Mouse (Mus musculus) forelimb bud, embryonic 11.5 days (tissue): ENCODE measurements around the gene Tesk1.

Source experiments
- DNase-seq: peaks from one replicate; pipeline ENCODE4 v3.0.0-alpha.2; 2012; ENCODE audit warnings: low read depth, low spot score

Gene Tesk1

DNA sequence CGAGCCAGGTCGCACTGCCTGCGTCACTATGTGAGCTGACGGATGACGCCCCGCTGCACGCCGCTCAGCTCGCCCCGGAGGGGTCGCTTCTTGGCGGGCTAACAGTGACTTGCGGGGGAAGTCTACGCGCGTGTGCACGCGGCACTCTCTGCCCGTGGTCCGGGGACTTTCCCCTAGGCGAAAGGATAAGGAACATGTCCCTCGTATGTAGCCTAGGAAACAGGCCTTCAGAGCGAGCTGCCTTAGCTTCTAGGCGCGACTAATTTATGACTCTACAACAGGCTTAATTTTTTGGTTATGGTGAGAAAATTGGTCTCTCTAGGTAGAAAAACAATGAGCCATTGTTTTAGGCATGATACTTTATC, 51.1 kb downstream of the Tesk1 start, which contains the start of gene Ccdc107:
Gene Ccdc107 (plus strand): TSS at position 80 of the 365 bp plus-strand sequence.
- DNase-seq: peak; percentile 96

DNA sequence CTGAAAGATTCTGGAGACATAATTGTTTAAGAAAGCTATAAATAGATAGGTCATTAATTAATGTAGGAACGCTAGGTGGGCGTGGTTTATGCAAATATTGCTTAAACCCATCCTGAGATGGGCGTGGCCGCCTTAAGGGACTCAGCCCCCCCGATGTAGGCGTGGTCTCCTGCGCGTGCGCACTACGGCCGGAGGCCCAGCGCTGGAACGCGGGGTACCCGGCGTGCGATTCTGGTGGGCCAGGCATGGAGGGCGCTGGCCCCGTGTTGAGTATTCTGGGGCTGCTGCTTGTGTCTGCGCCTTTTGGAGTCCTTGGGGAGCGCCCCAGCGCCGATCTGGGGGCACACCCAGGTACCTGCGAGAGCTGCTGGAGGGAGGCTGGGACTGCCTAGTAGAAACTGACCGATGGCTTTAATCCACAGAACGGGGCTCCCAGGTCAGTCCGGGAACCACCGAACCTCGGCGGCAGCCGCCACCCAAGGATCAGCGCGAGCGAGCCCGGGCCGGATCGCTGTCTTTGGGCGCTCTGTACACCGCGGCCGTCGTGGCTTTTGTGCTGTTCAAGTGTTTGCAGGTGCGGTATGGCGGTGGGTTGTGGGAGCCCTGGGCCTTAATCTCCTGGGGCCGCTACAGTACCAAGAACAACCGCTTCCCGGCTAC, 51.6 kb downstream of the Tesk1 start:
- peak; percentile 97 for DNase-seq

DNA sequence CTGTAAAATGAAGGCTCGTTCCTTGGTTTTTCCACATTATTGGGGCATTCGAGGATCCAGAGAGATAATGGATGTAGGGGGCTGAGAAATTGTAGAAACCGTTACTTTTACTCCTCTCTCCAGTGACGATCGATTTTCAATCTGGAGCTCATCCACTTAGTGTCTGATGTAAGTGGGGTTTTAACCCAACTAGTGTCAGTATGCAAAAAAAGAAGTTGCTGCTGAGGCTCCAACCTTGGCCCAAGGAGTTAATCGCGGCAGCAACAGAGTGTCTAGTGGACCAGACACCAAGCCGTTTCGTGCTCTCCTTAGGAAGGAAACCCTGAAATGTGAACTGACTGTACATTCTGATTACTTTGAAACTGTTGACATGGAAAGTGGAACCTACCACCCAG, 52.1 kb downstream of the Tesk1 start:
- no peak for DNase-seq

DNA sequence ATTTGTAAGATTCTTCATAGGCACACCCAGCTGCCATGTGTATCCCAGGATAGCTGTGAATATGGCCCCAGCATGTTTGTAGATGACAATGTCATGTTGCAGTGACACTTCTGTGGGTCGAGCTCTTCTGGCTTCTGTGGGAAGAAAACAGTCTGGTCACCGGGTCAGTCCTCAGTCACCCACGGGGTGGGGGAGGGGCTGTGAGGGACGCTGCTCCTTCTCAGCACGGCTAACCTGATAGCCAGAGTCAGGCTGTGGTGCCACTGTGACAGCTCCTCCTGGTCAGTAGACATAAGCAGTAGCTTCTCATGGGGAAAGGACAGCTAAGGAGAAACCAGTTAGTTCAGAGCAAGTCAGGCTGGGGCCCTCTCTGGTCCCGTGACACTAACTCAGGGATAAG, 54.8 kb downstream of the Tesk1 start:
- DNase-seq: no peak

DNA sequence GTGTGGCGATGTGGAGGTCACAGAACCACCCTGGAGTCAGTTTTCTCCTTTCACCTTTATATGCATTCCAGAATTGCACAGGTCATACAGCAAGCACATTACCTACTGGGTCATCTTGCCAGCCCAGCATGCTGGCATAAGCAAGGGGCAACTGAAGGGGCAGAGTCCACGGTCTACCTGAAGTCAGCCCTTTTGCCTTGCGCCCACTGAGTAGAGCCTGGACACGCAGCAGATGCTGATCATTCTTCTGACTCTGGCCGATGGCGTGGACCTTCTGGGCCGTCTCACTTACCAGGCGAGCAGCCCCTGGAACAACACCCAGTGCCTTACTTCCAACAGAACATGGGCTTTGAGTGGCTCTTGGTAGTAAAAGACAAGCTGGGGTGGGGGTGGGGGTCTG, 55.7 kb downstream of the Tesk1 start:
- DNase-seq: no peak
